Mouse (Mus musculus) NIH3T3 (cell line): ENCODE measurements at regions not wholly inside any gene's neighbourhood (a gene's known extent, or its start where the extent isn't known, plus 50 kb on each side); places are given as distances from the start of the nearest gene placed in this dataset.

Experiments used
- DNase-seq: peaks from one replicate; pipeline ENCODE4 v3.0.0-alpha.2; 2012; ENCODE audit warnings: low read depth

DNA sequence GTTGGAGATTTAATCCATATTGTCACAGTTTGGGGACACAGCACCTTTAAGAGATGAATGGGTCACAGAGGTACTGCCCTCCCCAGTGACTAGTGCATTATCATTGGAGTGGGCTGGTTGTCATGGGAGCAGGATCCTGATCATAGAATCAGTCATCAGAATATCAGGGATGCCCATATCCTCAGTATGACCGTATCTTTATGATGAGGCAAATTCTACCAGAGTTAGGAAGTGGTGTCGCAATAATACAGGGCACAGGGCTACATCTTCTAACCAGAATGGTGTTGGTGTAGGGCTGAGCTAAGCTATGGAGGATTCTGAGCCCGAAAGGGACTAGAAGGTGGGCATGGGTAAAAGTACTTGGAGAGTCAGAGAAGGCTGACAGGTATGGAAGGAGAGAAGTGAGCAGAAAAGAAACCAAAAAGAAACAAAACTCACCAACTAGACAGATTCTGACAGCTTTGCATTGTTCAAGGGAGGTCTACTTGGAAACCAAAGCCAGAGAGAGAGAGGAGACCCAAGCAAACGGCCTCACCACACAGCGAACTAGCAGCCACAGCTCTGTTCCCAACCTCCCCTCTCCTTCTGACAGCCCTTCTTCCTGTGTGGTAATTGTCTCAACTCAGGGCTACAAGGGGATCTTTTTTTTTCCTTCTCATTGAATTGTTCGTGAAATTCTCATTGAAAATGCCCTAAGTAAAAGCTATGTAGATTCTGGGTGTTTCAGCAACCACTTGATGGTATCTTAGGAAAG is 129.2 kb downstream of the Lrrc30 start:
- DNase-seq = no peak

DNA sequence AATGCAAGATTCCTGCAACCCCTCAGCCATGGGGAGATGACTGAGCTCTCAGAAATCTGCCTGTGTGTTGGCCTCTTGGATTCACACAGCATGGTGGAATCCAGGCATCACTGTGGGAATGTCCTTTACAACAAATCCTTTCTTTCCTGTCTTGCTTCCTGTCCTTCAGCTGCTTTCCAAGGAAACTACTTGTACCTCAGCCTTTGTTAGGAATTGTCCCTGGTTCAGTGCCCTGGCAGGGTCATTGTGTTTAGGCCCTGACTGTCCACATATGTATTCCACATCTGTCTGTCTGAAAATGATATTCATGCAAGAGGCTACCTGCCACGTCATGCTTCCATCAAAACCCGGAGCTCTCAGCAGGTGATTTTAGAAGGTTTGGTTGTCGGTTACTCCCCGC is 129.9 kb downstream of the Lrrc30 start:
- DNase-seq = no peak

DNA sequence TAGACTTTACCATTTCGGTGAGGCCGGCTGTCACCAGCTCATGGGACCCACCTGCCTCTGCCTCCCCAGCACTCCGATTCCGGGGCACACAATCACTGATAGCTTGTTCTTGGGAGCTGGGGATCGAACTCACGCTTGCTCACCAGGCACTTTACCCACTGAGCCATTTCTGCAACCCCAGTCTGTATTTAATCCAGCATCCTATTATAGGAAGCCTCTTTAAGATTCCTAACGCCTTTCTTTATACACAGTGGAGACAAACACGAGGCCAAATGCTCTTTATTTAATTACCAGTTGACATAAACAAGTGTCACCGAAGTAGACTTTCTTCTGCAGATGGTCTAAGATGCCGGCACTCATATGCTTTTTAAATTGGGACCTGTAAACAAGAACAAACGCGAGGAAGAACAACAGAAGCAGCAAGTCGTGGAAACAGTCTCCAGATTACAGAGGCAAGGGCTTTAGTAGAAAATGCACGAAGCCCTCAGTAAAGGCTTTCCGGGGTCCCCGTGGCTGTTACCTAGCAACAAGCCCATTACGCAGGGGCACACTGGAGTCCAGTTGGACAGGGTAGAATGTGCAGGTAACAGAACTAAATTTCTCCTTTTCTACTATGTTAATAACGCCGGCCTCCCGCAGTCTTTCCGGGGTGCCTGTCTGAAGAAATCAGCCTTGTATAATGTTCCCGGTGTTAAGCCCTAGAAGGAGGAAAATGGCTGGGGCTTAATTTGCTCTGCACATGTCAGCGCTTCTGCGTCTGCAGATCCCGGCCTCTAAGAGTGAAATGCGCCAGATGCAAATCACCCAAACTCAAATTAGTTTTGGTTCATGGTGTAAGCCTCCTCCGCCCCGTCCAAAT is 132.5 kb downstream of the Lrrc30 start:
- no peak for DNase-seq

DNA sequence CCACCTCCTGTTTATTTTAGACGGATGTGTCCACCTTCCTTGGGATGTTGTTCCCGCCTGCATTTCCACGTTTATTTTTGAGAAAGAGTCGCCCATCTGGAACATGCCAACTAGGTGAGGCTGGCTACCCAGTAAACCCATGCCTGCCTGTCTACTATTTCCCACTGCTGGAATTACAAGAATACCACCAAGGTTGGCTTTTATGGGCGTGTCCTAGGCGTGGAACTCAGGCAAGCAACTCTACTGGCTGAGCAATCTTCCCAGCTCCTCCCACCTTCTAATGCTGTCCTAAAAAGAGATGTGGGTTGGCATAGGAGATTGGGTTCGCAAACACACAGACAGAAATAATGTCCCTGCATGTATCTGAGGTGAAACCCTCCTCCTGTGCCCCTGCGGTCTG is 135.1 kb downstream of the Lrrc30 start:
- DNase-seq = no peak

DNA sequence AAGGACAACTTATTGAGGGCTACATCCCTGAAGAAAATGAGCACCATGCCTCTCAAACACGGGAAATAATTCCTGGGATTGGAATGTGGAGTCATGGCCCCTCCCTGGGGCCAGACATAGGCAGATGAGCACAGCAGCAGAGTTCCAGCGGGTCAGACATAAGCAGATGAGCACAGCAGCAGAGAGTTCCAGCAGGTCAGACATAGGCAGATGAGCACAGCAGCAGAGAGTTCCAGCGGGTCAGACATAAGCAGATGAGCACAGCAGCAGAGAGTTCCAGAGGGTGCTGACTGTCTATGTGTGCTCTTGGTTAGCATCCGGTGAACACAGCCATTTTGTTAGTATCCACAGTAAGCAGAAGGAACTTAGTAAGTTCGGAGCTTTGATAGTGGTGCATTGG is 126.2 kb upstream of the Ptprm start:
- DNase-seq = no peak

DNA sequence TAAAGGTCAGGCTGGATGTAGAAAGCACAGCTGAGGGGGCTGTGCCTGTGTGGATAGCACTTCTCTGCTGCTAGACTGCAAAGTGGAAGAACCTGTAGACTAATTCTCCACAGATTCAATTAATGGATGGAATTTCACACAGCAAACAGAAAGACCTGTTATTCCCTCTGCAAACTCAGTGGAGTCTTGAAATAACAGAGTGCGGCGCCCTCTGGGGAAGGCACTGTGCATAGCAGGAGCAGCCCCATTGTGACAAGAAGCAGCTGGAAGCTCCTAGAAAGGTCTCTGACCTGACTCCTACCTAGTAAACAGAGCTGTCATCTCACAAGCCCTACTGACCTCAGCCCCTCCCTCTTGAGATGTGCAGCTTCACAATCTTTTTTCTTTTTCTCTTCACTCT is 118.9 kb upstream of the Ptprm start:
- DNase-seq = peak; percentile 71

DNA sequence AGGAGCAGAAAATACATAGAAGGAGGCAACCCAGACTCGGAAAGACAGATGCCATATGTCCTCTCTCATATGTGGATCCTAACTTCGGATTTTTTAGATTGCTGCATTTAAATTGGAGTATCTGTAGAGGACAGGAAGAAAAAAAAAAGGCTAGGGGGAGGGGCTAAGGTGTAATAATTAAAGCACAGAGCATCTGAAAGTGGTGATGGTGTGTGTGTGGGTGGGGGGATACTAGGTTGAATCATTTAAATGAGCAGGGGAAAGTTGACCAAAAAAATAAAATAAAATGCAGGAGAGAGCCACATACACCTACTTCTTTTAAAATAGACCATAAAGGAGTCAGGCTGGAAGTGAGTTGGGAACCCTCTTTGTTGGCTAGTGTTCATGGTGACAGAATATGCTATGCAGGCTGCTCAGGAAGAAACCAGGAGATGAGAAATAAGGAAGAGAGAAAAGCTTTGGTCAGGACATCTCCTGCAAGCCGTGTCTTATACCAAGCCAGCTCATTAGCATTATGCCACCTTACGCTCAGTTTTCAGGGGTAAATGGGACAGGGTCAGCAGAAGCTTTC is 104.7 kb upstream of the Ptprm start:
- no peak for DNase-seq

DNA sequence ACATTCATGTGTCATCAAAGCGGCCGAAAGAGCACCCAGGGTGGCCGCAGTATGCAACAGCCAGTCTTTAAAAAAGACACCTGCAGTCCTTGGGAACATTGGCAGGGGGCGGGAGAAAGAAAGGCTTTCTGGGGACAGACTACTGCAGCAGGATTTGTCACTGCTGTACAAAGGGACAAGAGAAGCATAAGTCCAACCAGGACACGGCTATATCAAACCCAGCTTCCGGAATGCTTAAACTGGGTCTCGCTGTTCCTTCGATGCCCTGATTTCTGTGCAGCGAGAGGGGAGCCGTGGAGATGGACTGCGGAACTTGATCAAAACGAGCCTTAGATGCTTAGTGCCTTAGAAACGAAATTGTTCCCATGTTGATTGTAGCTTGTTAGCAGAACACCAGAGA is 97.7 kb upstream of the Ptprm start:
- no peak for DNase-seq

DNA sequence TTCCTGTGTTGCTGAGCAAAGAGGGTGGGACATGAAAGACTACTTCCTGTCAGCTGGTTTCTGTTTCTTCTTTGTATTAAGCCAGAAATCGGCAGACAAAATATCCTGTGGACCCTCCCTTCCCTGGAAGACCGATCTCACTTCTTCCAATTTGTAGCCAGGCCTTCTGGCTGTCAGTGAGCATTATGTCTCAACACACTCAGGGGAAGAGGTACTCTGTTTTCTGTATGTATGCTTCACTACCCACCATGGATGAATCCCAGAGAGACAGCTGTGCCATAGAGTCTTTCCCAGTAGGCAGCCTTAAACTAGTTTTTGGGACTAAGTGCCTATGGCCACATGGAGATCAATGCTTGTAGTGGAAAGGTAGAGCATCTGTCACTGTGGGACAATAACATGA is 96.8 kb upstream of the Ptprm start:
- no peak for DNase-seq

GRCm38 (mm10) chr17:67450021-67450420 is 95.8 kb upstream of the Ptprm start:
- no peak for DNase-seq

GRCm38 (mm10) chr17:67445986-67446385 is 91.7 kb upstream of the Ptprm start:
- no peak for DNase-seq

- no peak for DNase-seq
Measured at GRCm38 (mm10) chr17:67440961-67441360, 86.7 kb upstream of the Ptprm start.

GRCm38 (mm10) chr17:67419956-67420711 is 65.9 kb upstream of the Ptprm start:
- peak; percentile 30 for DNase-seq

GRCm38 (mm10) chr17:67412546-67413250 is 58.4 kb upstream of the Ptprm start:
- no peak for DNase-seq

GRCm38 (mm10) chr17:67409911-67410310 is 55.7 kb upstream of the Ptprm start:
- DNase-seq = no peak

DNA sequence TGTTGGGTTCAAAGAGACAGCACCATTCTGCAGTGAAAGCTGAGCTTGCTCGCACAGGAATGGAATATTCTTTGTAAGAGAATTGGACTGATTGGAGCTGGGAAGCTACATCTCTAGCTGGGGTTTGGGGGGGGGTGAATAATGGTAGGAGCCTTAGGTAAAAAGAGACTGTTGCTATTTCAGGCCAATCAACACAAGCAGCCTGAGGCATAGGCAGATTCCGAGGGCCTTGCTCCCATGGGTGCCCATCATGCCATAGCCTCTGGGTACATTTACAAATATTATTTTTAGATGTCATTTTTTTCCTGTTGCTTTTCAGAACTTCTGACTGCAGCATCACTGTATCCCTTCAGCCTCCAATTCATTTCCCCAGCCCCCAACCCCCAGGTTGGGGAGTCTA is 51.7 kb upstream of the Ptprm start:
- no peak for DNase-seq
